Mouse (Mus musculus): ENCODE measurements around the gene Gm10295.
A peak's percentile ranks its signal among the peaks of the same experiment; 100 is the strongest.

Gene Gm10295

GRCm38 (mm10) chr7:71351364-71351763 is at the start of gene Gm10295:
Gene Gm10295 (minus strand): TSS chr7:71351485.
- no peak for DNase-seq

- no peak for DNase-seq
Observed at GRCm38 (mm10) chr7:71401032-71401431, 49.7 kb upstream of the Gm10295 start.

- DNase-seq: no peak
Observed at GRCm38 (mm10) chr7:71399891-71400632, 48.8 kb upstream of the Gm10295 start.

- DNase-seq: peak in 1 of 2 experiments; percentile 35
Observed at GRCm38 (mm10) chr7:71398959-71399756, 47.9 kb upstream of the Gm10295 start.

GRCm38 (mm10) chr7:71398389-71398788 is 47.1 kb upstream of the Gm10295 start:
- no peak for DNase-seq

GRCm38 (mm10) chr7:71392795-71393341 is 41.6 kb upstream of the Gm10295 start:
- no peak for DNase-seq

- no peak for DNase-seq
Observed at GRCm38 (mm10) chr7:71391333-71391732, 40.0 kb upstream of the Gm10295 start.

GRCm38 (mm10) chr7:71390291-71390690 is 39.0 kb upstream of the Gm10295 start:
- no peak for DNase-seq

GRCm38 (mm10) chr7:71386050-71386449 is 34.8 kb upstream of the Gm10295 start:
- DNase-seq: peak in 1 of 2 experiments; percentile 28

- DNase-seq: no peak
Observed at GRCm38 (mm10) chr7:71384921-71385320, 33.6 kb upstream of the Gm10295 start.

- peak; percentile 61 to 84 for DNase-seq
Observed at GRCm38 (mm10) chr7:71383341-71384130, 32.3 kb upstream of the Gm10295 start.

- DNase-seq: peak in 1 of 2 experiments; percentile 38
Observed at GRCm38 (mm10) chr7:71379826-71380825, 28.8 kb upstream of the Gm10295 start.

GRCm38 (mm10) chr7:71378812-71379760 is 27.8 kb upstream of the Gm10295 start:
- DNase-seq: peak; percentile 70 to 72

GRCm38 (mm10) chr7:71377983-71378382 is 26.7 kb upstream of the Gm10295 start:
- peak; percentile 32 to 73 for DNase-seq

GRCm38 (mm10) chr7:71374059-71374458 is 22.8 kb upstream of the Gm10295 start:
- no peak for DNase-seq

- no peak for DNase-seq
Observed at GRCm38 (mm10) chr7:71371916-71372315, 20.6 kb upstream of the Gm10295 start.

GRCm38 (mm10) chr7:71370746-71371145 is 19.5 kb upstream of the Gm10295 start:
- no peak for DNase-seq

GRCm38 (mm10) chr7:71370128-71370527 is 18.8 kb upstream of the Gm10295 start:
- DNase-seq: no peak

- peak; percentile 59 to 82 for DNase-seq
Observed at GRCm38 (mm10) chr7:71368543-71369181, 17.4 kb upstream of the Gm10295 start.

- DNase-seq: peak in 1 of 2 experiments; percentile 54
Observed at GRCm38 (mm10) chr7:71355596-71355995, 4.3 kb upstream of the Gm10295 start.
